Comparison of ENCODE assay signal across 8 mouse cellular contexts in the genomic region with DNA sequence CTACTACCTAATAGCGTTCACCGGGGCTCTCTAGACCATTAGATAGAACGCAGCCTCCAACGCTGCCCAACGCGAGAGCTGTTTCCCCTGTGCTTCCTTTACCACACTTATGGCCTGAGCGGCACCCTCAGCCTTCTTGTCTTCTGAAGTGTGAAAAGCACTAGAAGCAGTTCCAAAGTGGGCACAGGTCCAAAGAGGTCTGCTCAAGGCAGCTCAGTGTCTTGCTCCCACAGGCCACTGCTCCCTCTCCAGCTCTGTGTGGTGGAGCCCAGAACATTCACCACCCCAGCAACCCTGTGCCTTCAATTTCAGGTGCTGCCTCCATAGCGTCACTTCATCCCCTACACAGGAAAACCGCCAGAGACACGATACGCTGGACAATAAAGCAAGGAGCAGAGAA.
DNase-seq lines count a peak whose midpoint lies in the region; ATAC-seq and TF ChIP-seq lines count a peak whose summit lies in the region.
"Had no signal": no experiment of that assay in that cellular context is flagged by ENCODE, and none has a peak within 500 bp of the region (broad histone marks: within the 10 kb centered on the region; RNA-seq: fewer than 3 reads in every experiment).

No protein-coding gene starts in this region.

- intact Hi-C loops in gastrocnemius, postnatal 14 days (cut with DNase I; ENCODE audit: low total_unique reads) = no loop called here
- intact Hi-C loops in left cerebral cortex, postnatal 4 days (cut with DNase I) = no loop called here

- ATAC-seq in megakaryocyte, adult 5-6 weeks (ENCODE audit: poor library complexity, severe bottlenecking) = no peak
- ATAC-seq: midbrain, embryonic 16.5 days had no signal

- no peak for TF ChIP-seq CTCF in brain, embryonic 14.5 days (IDR thresholded peaks at IDR 0.05; ENCODE audit: borderline replicate concordance, extremely low read depth, insufficient read depth, insufficient read length)

- DNase-seq in gastrocnemius, postnatal 14 days = peak; percentile 3
- DNase-seq in gastrocnemius, postnatal 4 days (ENCODE audit: low spot score in 2 of 2) = no peak
- peak; percentile 29 for DNase-seq in left cerebral cortex, postnatal 4 days
- no peak for DNase-seq in left cerebral cortex, adult 9 months (ENCODE audit: low spot score in 2 of 2)
- DNase-seq in brain, embryonic 14.5 days (ENCODE audit: low read depth) = peak; percentile 35
- peak; percentile 10 to 21 for DNase-seq in cerebellum, postnatal 36 days

- no peak for TF ChIP-seq POLR2A in brain, embryonic 14.5 days (IDR thresholded peaks at IDR 0.05; ENCODE audit: borderline replicate concordance, extremely low read depth, insufficient read depth, insufficient read length, poor library complexity, severe bottlenecking)

Comparison
In these comparisons a context has a peak if more than half of its experiments do, and no peak if none do; other contexts are left out.
1. DNase-seq: peak in gastrocnemius, postnatal 14 days (single experiment), left cerebral cortex, postnatal 4 days (single experiment), brain, embryonic 14.5 days (single experiment) and cerebellum, postnatal 36 days (2 of 2); none in gastrocnemius, postnatal 4 days (0 of 2) and left cerebral cortex, adult 9 months (0 of 2).